Mouse (Mus musculus) heart, adult 2 months (tissue): ENCODE measurements around the gene Apopt1.

Experiments
- CTCF ChIP-seq: fragments of 200-600 bp; IDR thresholded peaks from 2 replicates; pipeline ENCODE4 v1.8.1; 2022; ENCODE audit warnings: antibody characterized with exemption, mild to moderate bottlenecking, moderate library complexity
- EP300 ChIP-seq: fragments of 200-500 bp; IDR thresholded peaks from 2 replicates; pipeline ENCODE4 v1.6.1; 2011; ENCODE audit warnings: low read depth, low read length, control low read depth; ENCODE audit not compliant: insufficient read depth

DNA sequence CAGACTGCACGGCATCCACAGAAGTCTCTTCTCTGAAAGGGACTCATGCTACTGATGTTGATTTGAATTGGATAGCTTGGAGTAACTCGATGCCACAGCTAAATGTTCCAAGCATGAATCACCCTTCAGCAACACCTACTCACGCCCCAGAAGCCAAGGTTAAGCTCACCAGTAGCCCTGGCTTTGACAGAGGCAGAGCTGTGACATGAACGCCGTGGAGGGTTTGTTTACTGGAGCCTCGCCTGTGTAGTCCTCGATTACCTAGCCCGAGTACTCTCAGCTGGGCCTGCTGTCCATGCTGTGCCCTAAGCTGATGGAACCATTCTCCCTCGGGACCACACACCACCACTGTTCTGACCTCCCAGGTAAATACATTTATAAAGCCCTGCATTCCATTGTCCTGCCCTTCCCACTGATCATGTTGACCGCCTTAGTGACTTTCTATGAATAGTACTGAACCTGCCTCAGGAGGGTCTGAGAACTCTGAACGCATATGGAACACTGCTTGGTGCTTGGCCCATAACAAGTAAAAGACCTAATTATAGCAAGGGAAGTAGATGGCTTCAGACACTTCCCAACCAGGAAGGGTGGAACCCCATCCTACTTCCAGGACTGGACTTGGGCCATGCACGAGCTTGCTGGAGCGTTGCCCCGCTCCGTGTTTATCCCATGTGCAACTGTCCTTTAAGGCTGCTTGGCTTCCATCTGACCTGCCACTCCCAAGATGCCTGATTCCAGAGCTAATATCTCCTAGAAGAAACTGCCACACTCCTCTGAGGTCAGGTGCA is 7.7 kb upstream of the Apopt1 start:
- TF ChIP-seq CTCF: no peak
- TF ChIP-seq EP300: peak; percentile 99
